Mouse (Mus musculus): ENCODE data around the gene Spata25. TPM values are rescaled to one million over a fixed set of nuclear protein-coding genes. Genes with fewer than 3 reads are reported as not detected.

The Spata25 gene
- polyA plus RNA-seq, 1 experiment from 2014 or later: 0.47 TPM

GRCm38 (mm10) chr2:164832748-164833301, 4.5 kb upstream of the Spata25 start, which contains the start of gene Ctsa:
TSS of gene Ctsa (plus strand) at chr2:164832873.
- Histone ChIP-seq H3K27me3 (replicated peaks; ENCODE audit: control insufficient read depth, insufficient read depth, low read length) (no peaks in the 10 kb centered on the region), H3K36me3 (ENCODE audit: control insufficient read depth, insufficient read depth) (peaks cover 4% of the 10 kb centered on the region; the same call in 1 of the 2 replicates), H3K4me2 (ENCODE audit: low read length) (peak within 1 kb of the TSS; percentile 98), H3K27ac (ENCODE audit: low read length) (peak within 1 kb of the TSS; percentile 82), H3K9me3 (ENCODE audit: control insufficient read depth, low read length) (no peaks in the 10 kb centered on the region), H3K4me3 (replicated peaks; ENCODE audit: low read length) (peak within 1 kb of the TSS; percentile 82), H3K9ac (replicated peaks; ENCODE audit: low read depth, low read length) (peak within 1 kb of the TSS; percentile 86), H3K4me1 (replicated peaks; ENCODE audit: control insufficient read depth, insufficient read depth, low read length) (peaks cover 20% of the 10 kb centered on the region)
- ATAC-seq: peak; percentile 79
- WGBS: under 1% methylated on average over 35 of the region's 35 CpGs

GRCm38 (mm10) chr2:164832032-164832747, 3.9 kb upstream of the Spata25 start:
- H3K36me3 ChIP-seq (ENCODE audit: control insufficient read depth, insufficient read depth): peaks cover 8% of the 10 kb centered on the region; the same call in 1 of the 2 replicates
- peak overlapping the region; percentile 82 for H3K4me3 ChIP-seq (replicated peaks; ENCODE audit: low read length)
- peak overlapping the region; percentile 98 for H3K4me2 ChIP-seq (ENCODE audit: low read length)
- H3K27me3 ChIP-seq (replicated peaks; ENCODE audit: control insufficient read depth, insufficient read depth, low read length): no peaks in the 10 kb centered on the region
- H3K9me3 ChIP-seq (ENCODE audit: control insufficient read depth, low read length): no peaks in the 10 kb centered on the region
- peak overlapping the region; percentile 86 for H3K9ac ChIP-seq (replicated peaks; ENCODE audit: low read depth, low read length)
- H3K27ac ChIP-seq (ENCODE audit: low read length): peak overlapping the region; percentile 82
- 61% methylated on average over 16 of the region's 16 CpGs for WGBS
- ATAC-seq: no peak
- peaks cover 20% of the 10 kb centered on the region for H3K4me1 ChIP-seq (replicated peaks; ENCODE audit: control insufficient read depth, insufficient read depth, low read length)

GRCm38 (mm10) chr2:164831029-164831428, 2.7 kb upstream of the Spata25 start:
- H3K27me3 ChIP-seq (replicated peaks; ENCODE audit: control insufficient read depth, insufficient read depth, low read length): no peaks in the 10 kb centered on the region
- H3K27ac ChIP-seq (ENCODE audit: low read length): no peak overlapping the region
- peaks cover 20% of the 10 kb centered on the region for H3K4me1 ChIP-seq (replicated peaks; ENCODE audit: control insufficient read depth, insufficient read depth, low read length)
- no peak overlapping the region for H3K9ac ChIP-seq (replicated peaks; ENCODE audit: low read depth, low read length)
- H3K9me3 ChIP-seq (ENCODE audit: control insufficient read depth, low read length): no peaks in the 10 kb centered on the region
- WGBS: 82% methylated on average over 10 of the region's 10 CpGs
- no peak for ATAC-seq
- H3K36me3 ChIP-seq (ENCODE audit: control insufficient read depth, insufficient read depth): peaks cover 9% of the 10 kb centered on the region; the same call in 1 of the 2 replicates
- no peak overlapping the region for H3K4me2 ChIP-seq (ENCODE audit: low read length)
- H3K4me3 ChIP-seq (replicated peaks; ENCODE audit: low read length): no peak overlapping the region

- Histone ChIP-seq H3K4me1 (replicated peaks; ENCODE audit: control insufficient read depth, insufficient read depth, low read length) (peaks cover 7% of the 10 kb centered on the region), H3K36me3 (ENCODE audit: control insufficient read depth, insufficient read depth) (peaks cover 21% of the 10 kb centered on the region; the same call in 1 of the 2 replicates), H3K27me3 (replicated peaks; ENCODE audit: control insufficient read depth, insufficient read depth, low read length) (no peaks in the 10 kb centered on the region), H3K9ac (replicated peaks; ENCODE audit: low read depth, low read length) (no peak overlapping the region), H3K4me2 (ENCODE audit: low read length) (no peak overlapping the region), H3K9me3 (ENCODE audit: control insufficient read depth, low read length) (no peaks in the 10 kb centered on the region), H3K4me3 (replicated peaks; ENCODE audit: low read length) (no peak overlapping the region), H3K27ac (ENCODE audit: low read length) (no peak overlapping the region)
- ATAC-seq: no peak
- WGBS: 100% methylated on average over 1 of the region's 1 CpGs
Observed at GRCm38 (mm10) chr2:164829090-164829489, 753 bp upstream of the Spata25 start.

GRCm38 (mm10) chr2:164827146-164827850, 1.0 kb downstream of the Spata25 start:
- ATAC-seq: no peak
- H3K36me3 ChIP-seq (ENCODE audit: control insufficient read depth, insufficient read depth): peaks cover 21% of the 10 kb centered on the region; the same call in 1 of the 2 replicates
- peaks cover 11% of the 10 kb centered on the region for H3K4me1 ChIP-seq (replicated peaks; ENCODE audit: control insufficient read depth, insufficient read depth, low read length)
- H3K9ac ChIP-seq (replicated peaks; ENCODE audit: low read depth, low read length): no peak overlapping the region
- H3K9me3 ChIP-seq (ENCODE audit: control insufficient read depth, low read length): no peaks in the 10 kb centered on the region
- no peak overlapping the region for H3K4me2 ChIP-seq (ENCODE audit: low read length)
- 89% methylated on average over 16 of the region's 16 CpGs for WGBS
- no peak overlapping the region for H3K4me3 ChIP-seq (replicated peaks; ENCODE audit: low read length)
- H3K27ac ChIP-seq (ENCODE audit: low read length): no peak overlapping the region
- H3K27me3 ChIP-seq (replicated peaks; ENCODE audit: control insufficient read depth, insufficient read depth, low read length): no peaks in the 10 kb centered on the region

- Histone ChIP-seq H3K4me1 (replicated peaks; ENCODE audit: control insufficient read depth, insufficient read depth, low read length) (peaks cover 14% of the 10 kb centered on the region), H3K9ac (replicated peaks; ENCODE audit: low read depth, low read length) (no peak overlapping the region), H3K27ac (ENCODE audit: low read length) (no peak overlapping the region), H3K36me3 (ENCODE audit: control insufficient read depth, insufficient read depth) (peaks cover 25% of the 10 kb centered on the region), H3K9me3 (ENCODE audit: control insufficient read depth, low read length) (no peaks in the 10 kb centered on the region), H3K4me2 (ENCODE audit: low read length) (no peak overlapping the region), H3K4me3 (replicated peaks; ENCODE audit: low read length) (no peak overlapping the region), H3K27me3 (replicated peaks; ENCODE audit: control insufficient read depth, insufficient read depth, low read length) (no peaks in the 10 kb centered on the region)
- ATAC-seq: no peak
- WGBS: 96% methylated on average over 17 of the region's 17 CpGs
Observed at GRCm38 (mm10) chr2:164825521-164825920, 2.8 kb downstream of the Spata25 start.

GRCm38 (mm10) chr2:164823969-164824368, 4.4 kb downstream of the Spata25 start:
- no peak overlapping the region for H3K9ac ChIP-seq (replicated peaks; ENCODE audit: low read depth, low read length)
- peak overlapping the region; percentile 65 for H3K4me2 ChIP-seq (ENCODE audit: low read length)
- no peak overlapping the region for H3K4me3 ChIP-seq (replicated peaks; ENCODE audit: low read length)
- WGBS: 93% methylated on average over 4 of the region's 4 CpGs
- no peak overlapping the region for H3K27ac ChIP-seq (ENCODE audit: low read length)
- peaks cover 14% of the 10 kb centered on the region for H3K4me1 ChIP-seq (replicated peaks; ENCODE audit: control insufficient read depth, insufficient read depth, low read length)
- no peak for ATAC-seq
- H3K9me3 ChIP-seq (ENCODE audit: control insufficient read depth, low read length): no peaks in the 10 kb centered on the region
- H3K36me3 ChIP-seq (ENCODE audit: control insufficient read depth, insufficient read depth): peaks cover 28% of the 10 kb centered on the region
- H3K27me3 ChIP-seq (replicated peaks; ENCODE audit: control insufficient read depth, insufficient read depth, low read length): no peaks in the 10 kb centered on the region

GRCm38 (mm10) chr2:164823181-164823585, 5.2 kb downstream of the Spata25 start:
- Histone ChIP-seq H3K4me3 (replicated peaks; ENCODE audit: low read length) (peak overlapping the region; percentile 67), H3K9ac (replicated peaks; ENCODE audit: low read depth, low read length) (peak overlapping the region; percentile 73), H3K27ac (ENCODE audit: low read length) (peak overlapping the region; percentile 83), H3K27me3 (replicated peaks; ENCODE audit: control insufficient read depth, insufficient read depth, low read length) (no peaks in the 10 kb centered on the region), H3K9me3 (ENCODE audit: control insufficient read depth, low read length) (no peaks in the 10 kb centered on the region), H3K4me2 (ENCODE audit: low read length) (peak overlapping the region; percentile 65), H3K4me1 (replicated peaks; ENCODE audit: control insufficient read depth, insufficient read depth, low read length) (peaks cover 14% of the 10 kb centered on the region), H3K36me3 (ENCODE audit: control insufficient read depth, insufficient read depth) (peaks cover 27% of the 10 kb centered on the region)
- 3% methylated on average over 10 of the region's 10 CpGs for WGBS
- peak; percentile 64 for ATAC-seq

GRCm38 (mm10) chr2:164822636-164823165, 5.6 kb downstream of the Spata25 start, which contains the start of gene Zswim1:
TSS of gene Zswim1 (plus strand) at chr2:164822686.
- Histone ChIP-seq H3K36me3 (ENCODE audit: control insufficient read depth, insufficient read depth) (peaks cover 23% of the 10 kb centered on the region), H3K4me3 (replicated peaks; ENCODE audit: low read length) (peak within 1 kb of the TSS; percentile 67), H3K4me1 (replicated peaks; ENCODE audit: control insufficient read depth, insufficient read depth, low read length) (peaks cover 14% of the 10 kb centered on the region), H3K9me3 (ENCODE audit: control insufficient read depth, low read length) (no peaks in the 10 kb centered on the region), H3K27me3 (replicated peaks; ENCODE audit: control insufficient read depth, insufficient read depth, low read length) (no peaks in the 10 kb centered on the region), H3K4me2 (ENCODE audit: low read length) (peak within 1 kb of the TSS; percentile 65), H3K9ac (replicated peaks; ENCODE audit: low read depth, low read length) (peak within 1 kb of the TSS; percentile 73), H3K27ac (ENCODE audit: low read length) (peak within 1 kb of the TSS; percentile 83)
- ATAC-seq: peak; percentile 100
- WGBS: under 1% methylated on average over 32 of the region's 32 CpGs
